Mouse (Mus musculus): ENCODE measurements around the gene 3110009E18Rik.

3110009E18Rik gene

GRCm38 (mm10) chr1:120142551-120142950, 21.6 kb downstream of the 3110009E18Rik start:
- DNase-seq (ENCODE audit: low spot score in 2 of 2) = no peak

GRCm38 (mm10) chr1:120145527-120146216, 24.7 kb downstream of the 3110009E18Rik start:
- no peak for DNase-seq (ENCODE audit: low spot score in 2 of 2)

- DNase-seq (ENCODE audit: low spot score in 2 of 2) = no peak
These were observed 26.0 kb downstream of the 3110009E18Rik start for GRCm38 (mm10) chr1:120146994-120147393.

- peak in 1 of 2 experiments; percentile 25 for DNase-seq (ENCODE audit: low spot score in 2 of 2)
These were observed 33.2 kb downstream of the 3110009E18Rik start for GRCm38 (mm10) chr1:120154232-120154631.

- DNase-seq (ENCODE audit: low spot score in 2 of 2) = peak in 1 of 2 experiments; percentile 16
These were observed 34.3 kb downstream of the 3110009E18Rik start for GRCm38 (mm10) chr1:120155325-120155724.

GRCm38 (mm10) chr1:120158474-120159127, 37.6 kb downstream of the 3110009E18Rik start:
- DNase-seq (ENCODE audit: low spot score in 2 of 2) = no peak

- DNase-seq (ENCODE audit: low spot score in 2 of 2) = no peak
These were observed 40.5 kb downstream of the 3110009E18Rik start for GRCm38 (mm10) chr1:120161502-120161901.

- DNase-seq (ENCODE audit: low spot score in 2 of 2) = peak; percentile 52 to 55
These were observed 41.6 kb downstream of the 3110009E18Rik start for GRCm38 (mm10) chr1:120162616-120163015.

GRCm38 (mm10) chr1:120168016-120168415, 47.0 kb downstream of the 3110009E18Rik start:
- DNase-seq (ENCODE audit: low spot score in 2 of 2) = no peak

GRCm38 (mm10) chr1:120168674-120169073, 47.7 kb downstream of the 3110009E18Rik start:
- no peak for DNase-seq (ENCODE audit: low spot score in 2 of 2)

GRCm38 (mm10) chr1:120170307-120170706, 49.3 kb downstream of the 3110009E18Rik start:
- DNase-seq (ENCODE audit: low spot score in 2 of 2) = no peak

GRCm38 (mm10) chr1:120171819-120172521, 51.0 kb downstream of the 3110009E18Rik start:
- peak; percentile 30 to 36 for DNase-seq (ENCODE audit: low spot score in 2 of 2)

- DNase-seq (ENCODE audit: low spot score in 2 of 2) = peak; percentile 73 to 76
These were observed 54.0 kb downstream of the 3110009E18Rik start for GRCm38 (mm10) chr1:120174991-120175390.

- DNase-seq (ENCODE audit: low spot score in 2 of 2) = peak in 1 of 2 experiments; percentile 15
These were observed 55.3 kb downstream of the 3110009E18Rik start for GRCm38 (mm10) chr1:120176313-120176712.

- DNase-seq (ENCODE audit: low spot score in 2 of 2) = peak; percentile 48 to 55
These were observed 56.2 kb downstream of the 3110009E18Rik start for GRCm38 (mm10) chr1:120177141-120177540.

- no peak for DNase-seq (ENCODE audit: low spot score in 2 of 2)
These were observed 65.2 kb downstream of the 3110009E18Rik start for GRCm38 (mm10) chr1:120186204-120186603.

GRCm38 (mm10) chr1:120186655-120187054, 65.7 kb downstream of the 3110009E18Rik start:
- no peak for DNase-seq (ENCODE audit: low spot score in 2 of 2)

GRCm38 (mm10) chr1:120187059-120187458, 66.1 kb downstream of the 3110009E18Rik start:
- no peak for DNase-seq (ENCODE audit: low spot score in 2 of 2)

- no peak for DNase-seq (ENCODE audit: low spot score in 2 of 2)
These were observed 68.2 kb downstream of the 3110009E18Rik start for GRCm38 (mm10) chr1:120189206-120189605.

- no peak for DNase-seq (ENCODE audit: low spot score in 2 of 2)
These were observed 69.3 kb downstream of the 3110009E18Rik start for GRCm38 (mm10) chr1:120190300-120190699.

- DNase-seq (ENCODE audit: low spot score in 2 of 2) = no peak
These were observed 70.0 kb downstream of the 3110009E18Rik start for GRCm38 (mm10) chr1:120190946-120191345.

GRCm38 (mm10) chr1:120192321-120192720, 71.3 kb downstream of the 3110009E18Rik start:
- DNase-seq (ENCODE audit: low spot score in 2 of 2) = no peak
